Mouse (Mus musculus): Measurements from ENCODE around the gene Cilp2. TPM values are rescaled to one million over a fixed set of nuclear protein-coding genes. Genes with fewer than 3 reads are reported as not detected.

The Cilp2 gene
- polyA plus RNA-seq, 1 experiment from 2014 or later = 0.57 TPM

DNA sequence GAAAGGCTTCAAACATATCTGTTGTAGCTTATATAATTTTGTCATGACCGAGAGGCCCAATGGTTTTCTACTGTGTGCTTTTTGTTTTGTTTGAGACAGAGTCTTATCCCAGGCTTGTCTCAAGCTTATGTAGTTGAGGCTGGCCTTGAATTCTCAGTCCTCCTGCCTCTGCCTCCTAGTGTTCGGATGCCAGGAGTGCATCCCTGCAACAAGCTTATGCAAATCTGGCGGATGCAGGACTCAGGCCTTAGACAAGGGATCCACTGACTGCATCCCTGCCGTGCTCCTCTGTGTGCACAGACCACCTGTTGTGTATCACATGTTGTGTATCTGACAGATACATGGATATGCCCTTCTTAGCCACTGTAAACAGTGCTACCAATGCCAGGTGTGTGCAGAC lies 26.7 kb downstream of the Cilp2 start:
- Histone ChIP-seq H3K4me3 (ENCODE audit: low read depth, low read length) (no peak overlapping the region), H3K4me2 (ENCODE audit: low read length) (no peak overlapping the region), H3K4me1 (replicated peaks; ENCODE audit: control insufficient read depth, insufficient read depth, low read length) (no peaks in the 10 kb centered on the region), H3K27ac (ENCODE audit: low read depth) (no peak overlapping the region), H3K36me3 (ENCODE audit: control insufficient read depth, insufficient read depth, low read length) (no peaks in the 10 kb centered on the region), H3K9ac (ENCODE audit: low read length) (no peak overlapping the region), H3K27me3 (replicated peaks; ENCODE audit: control insufficient read depth, insufficient read depth, low read length) (no peaks in the 10 kb centered on the region), H3K9me3 (ENCODE audit: control insufficient read depth, low read length) (no peaks in the 10 kb centered on the region)
- DNase-seq (ENCODE audit: low spot score) = no peak
- WGBS = 58% methylated on average over 4 of the region's 4 CpGs
- ATAC-seq (replicated peaks; ENCODE audit: low FRiP score, low TSS enrichment, low read depth) = no peak

- 91% methylated on average over 10 of the region's 10 CpGs for WGBS
- H3K4me2 ChIP-seq (ENCODE audit: low read length) = no peak overlapping the region
- ATAC-seq (replicated peaks; ENCODE audit: low FRiP score, low TSS enrichment, low read depth) (no peak), DNase-seq (ENCODE audit: low spot score) (no peak)
- H3K36me3 ChIP-seq (ENCODE audit: control insufficient read depth, insufficient read depth, low read length) = no peaks in the 10 kb centered on the region
- H3K27me3 ChIP-seq (replicated peaks; ENCODE audit: control insufficient read depth, insufficient read depth, low read length) = no peaks in the 10 kb centered on the region
- no peak overlapping the region for H3K9ac ChIP-seq (ENCODE audit: low read length)
- no peak overlapping the region for H3K27ac ChIP-seq (ENCODE audit: low read depth)
- H3K4me1 ChIP-seq (replicated peaks; ENCODE audit: control insufficient read depth, insufficient read depth, low read length) = no peaks in the 10 kb centered on the region
- no peak overlapping the region for H3K4me3 ChIP-seq (ENCODE audit: low read depth, low read length)
- H3K9me3 ChIP-seq (ENCODE audit: control insufficient read depth, low read length) = no peaks in the 10 kb centered on the region
Measured at GRCm38 (mm10) chr8:69853869-69854268, 33.6 kb downstream of the Cilp2 start.

GRCm38 (mm10) chr8:69850926-69851506 lies 36.5 kb downstream of the Cilp2 start:
- H3K9me3 ChIP-seq (ENCODE audit: control insufficient read depth, low read length) = no peaks in the 10 kb centered on the region
- no peaks in the 10 kb centered on the region for H3K36me3 ChIP-seq (ENCODE audit: control insufficient read depth, insufficient read depth, low read length)
- no peak overlapping the region for H3K27ac ChIP-seq (ENCODE audit: low read depth)
- DNase-seq (ENCODE audit: low spot score) (no peak), ATAC-seq (replicated peaks; ENCODE audit: low FRiP score, low TSS enrichment, low read depth) (no peak)
- 75% methylated on average over 7 of the region's 7 CpGs for WGBS
- H3K4me3 ChIP-seq (ENCODE audit: low read depth, low read length) = no peak overlapping the region
- no peak overlapping the region for H3K9ac ChIP-seq (ENCODE audit: low read length)
- H3K4me2 ChIP-seq (ENCODE audit: low read length) = no peak overlapping the region
- no peaks in the 10 kb centered on the region for H3K27me3 ChIP-seq (replicated peaks; ENCODE audit: control insufficient read depth, insufficient read depth, low read length)
- 0 out of 2 replicates have a peak, but pooled peaks cover 3% of the 10 kb centered on the region for H3K4me1 ChIP-seq (replicated peaks; ENCODE audit: control insufficient read depth, insufficient read depth, low read length)

GRCm38 (mm10) chr8:69849899-69850298 lies 37.6 kb downstream of the Cilp2 start:
- Histone ChIP-seq H3K9ac (ENCODE audit: low read length) (no peak overlapping the region), H3K27ac (ENCODE audit: low read depth) (no peak overlapping the region), H3K36me3 (ENCODE audit: control insufficient read depth, insufficient read depth, low read length) (no peaks in the 10 kb centered on the region), H3K4me2 (ENCODE audit: low read length) (no peak overlapping the region), H3K9me3 (ENCODE audit: control insufficient read depth, low read length) (no peaks in the 10 kb centered on the region), H3K27me3 (replicated peaks; ENCODE audit: control insufficient read depth, insufficient read depth, low read length) (no peaks in the 10 kb centered on the region), H3K4me1 (replicated peaks; ENCODE audit: control insufficient read depth, insufficient read depth, low read length) (0 out of 2 replicates have a peak, but pooled peaks cover 3% of the 10 kb centered on the region), H3K4me3 (ENCODE audit: low read depth, low read length) (no peak overlapping the region)
- ATAC-seq (replicated peaks; ENCODE audit: low FRiP score, low TSS enrichment, low read depth) = no peak
- 59% methylated on average over 3 of the region's 3 CpGs for WGBS
- DNase-seq (ENCODE audit: low spot score) = no peak

DNA sequence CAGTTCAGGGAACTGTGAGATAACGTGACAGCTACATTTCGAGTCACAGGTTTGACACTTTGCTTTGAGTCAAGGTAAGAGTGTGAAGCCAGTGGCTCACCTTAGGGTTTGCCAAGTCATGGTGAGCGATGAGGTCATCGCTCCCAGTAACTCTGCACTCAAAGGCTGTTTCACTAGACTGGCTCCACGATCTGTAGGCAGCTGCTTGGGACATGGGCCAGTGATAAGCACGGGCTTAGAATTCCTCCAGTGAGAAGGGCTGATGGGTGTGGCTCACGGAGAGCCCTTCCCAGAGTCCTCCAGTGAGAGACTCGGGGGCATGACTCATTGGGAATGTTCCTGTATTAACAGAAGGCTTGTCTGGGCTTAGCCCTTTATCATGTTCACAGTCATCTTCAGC lies 38.5 kb downstream of the Cilp2 start:
- Histone ChIP-seq H3K9me3 (ENCODE audit: control insufficient read depth, low read length) (no peaks in the 10 kb centered on the region), H3K4me2 (ENCODE audit: low read length) (no peak overlapping the region), H3K27ac (ENCODE audit: low read depth) (no peak overlapping the region), H3K4me1 (replicated peaks; ENCODE audit: control insufficient read depth, insufficient read depth, low read length) (0 out of 2 replicates have a peak, but pooled peaks cover 3% of the 10 kb centered on the region), H3K27me3 (replicated peaks; ENCODE audit: control insufficient read depth, insufficient read depth, low read length) (no peaks in the 10 kb centered on the region), H3K36me3 (ENCODE audit: control insufficient read depth, insufficient read depth, low read length) (no peaks in the 10 kb centered on the region), H3K4me3 (ENCODE audit: low read depth, low read length) (no peak overlapping the region), H3K9ac (ENCODE audit: low read length) (no peak overlapping the region)
- no peak for DNase-seq (ENCODE audit: low spot score)
- WGBS = 78% methylated on average over 8 of the region's 8 CpGs
- ATAC-seq (replicated peaks; ENCODE audit: low FRiP score, low TSS enrichment, low read depth) = peak; percentile 77

- Histone ChIP-seq H3K4me3 (ENCODE audit: low read depth, low read length) (no peak overlapping the region), H3K27ac (ENCODE audit: low read depth) (no peak overlapping the region), H3K36me3 (ENCODE audit: control insufficient read depth, insufficient read depth, low read length) (no peaks in the 10 kb centered on the region), H3K4me1 (replicated peaks; ENCODE audit: control insufficient read depth, insufficient read depth, low read length) (0 out of 2 replicates have a peak, but pooled peaks cover 3% of the 10 kb centered on the region), H3K9me3 (ENCODE audit: control insufficient read depth, low read length) (no peaks in the 10 kb centered on the region), H3K27me3 (replicated peaks; ENCODE audit: control insufficient read depth, insufficient read depth, low read length) (no peaks in the 10 kb centered on the region), H3K9ac (ENCODE audit: low read length) (no peak overlapping the region), H3K4me2 (ENCODE audit: low read length) (no peak overlapping the region)
- DNase-seq (ENCODE audit: low spot score) = no peak
- 67% methylated on average over 3 of the region's 3 CpGs for WGBS
- ATAC-seq (replicated peaks; ENCODE audit: low FRiP score, low TSS enrichment, low read depth) = no peak
Measured at GRCm38 (mm10) chr8:69847167-69848065, 40.1 kb downstream of the Cilp2 start.

DNA sequence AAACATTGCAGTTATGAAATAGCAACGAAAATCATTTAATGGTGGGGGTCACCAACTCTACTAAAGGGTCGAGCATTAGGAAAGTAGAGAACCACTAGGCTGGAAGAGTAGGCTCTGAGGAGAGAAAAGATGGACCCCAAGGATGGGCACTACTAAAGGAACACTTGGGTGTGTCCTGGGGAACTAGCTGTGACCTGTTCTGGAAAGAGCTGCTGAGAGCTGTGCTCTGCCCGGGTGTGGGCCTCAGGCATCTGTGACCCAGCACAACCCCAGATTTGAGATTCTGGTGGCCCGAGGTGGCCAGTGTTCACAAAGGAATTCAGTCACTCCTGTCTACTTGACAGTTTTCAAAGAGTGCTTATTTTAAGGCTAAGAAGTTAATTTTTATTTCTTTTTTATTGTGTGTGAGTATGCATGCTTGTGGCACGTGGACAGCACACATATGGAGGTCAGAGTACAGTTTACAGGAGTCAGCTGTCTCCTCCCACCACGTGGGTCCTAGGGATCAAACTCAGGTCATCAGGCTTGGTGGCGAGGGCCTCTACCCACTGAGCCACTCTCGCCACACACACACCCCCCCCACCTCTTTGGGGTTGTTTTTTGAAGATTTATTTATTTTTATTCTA lies 50.3 kb downstream of the Cilp2 start:
- no peak overlapping the region for H3K9ac ChIP-seq (ENCODE audit: low read length)
- H3K4me2 ChIP-seq (ENCODE audit: low read length) = no peak overlapping the region
- H3K27ac ChIP-seq (ENCODE audit: low read depth) = no peak overlapping the region
- DNase-seq (ENCODE audit: low spot score) (no peak), ATAC-seq (replicated peaks; ENCODE audit: low FRiP score, low TSS enrichment, low read depth) (no peak)
- H3K4me1 ChIP-seq (replicated peaks; ENCODE audit: control insufficient read depth, insufficient read depth, low read length) = peaks cover 4% of the 10 kb centered on the region; the same call in 1 of the 2 replicates
- H3K27me3 ChIP-seq (replicated peaks; ENCODE audit: control insufficient read depth, insufficient read depth, low read length) = no peaks in the 10 kb centered on the region
- 66% methylated on average over 8 of the region's 8 CpGs for WGBS
- no peak overlapping the region for H3K4me3 ChIP-seq (ENCODE audit: low read depth, low read length)
- no peaks in the 10 kb centered on the region for H3K36me3 ChIP-seq (ENCODE audit: control insufficient read depth, insufficient read depth, low read length)
- H3K9me3 ChIP-seq (ENCODE audit: control insufficient read depth, low read length) = no peaks in the 10 kb centered on the region

DNA sequence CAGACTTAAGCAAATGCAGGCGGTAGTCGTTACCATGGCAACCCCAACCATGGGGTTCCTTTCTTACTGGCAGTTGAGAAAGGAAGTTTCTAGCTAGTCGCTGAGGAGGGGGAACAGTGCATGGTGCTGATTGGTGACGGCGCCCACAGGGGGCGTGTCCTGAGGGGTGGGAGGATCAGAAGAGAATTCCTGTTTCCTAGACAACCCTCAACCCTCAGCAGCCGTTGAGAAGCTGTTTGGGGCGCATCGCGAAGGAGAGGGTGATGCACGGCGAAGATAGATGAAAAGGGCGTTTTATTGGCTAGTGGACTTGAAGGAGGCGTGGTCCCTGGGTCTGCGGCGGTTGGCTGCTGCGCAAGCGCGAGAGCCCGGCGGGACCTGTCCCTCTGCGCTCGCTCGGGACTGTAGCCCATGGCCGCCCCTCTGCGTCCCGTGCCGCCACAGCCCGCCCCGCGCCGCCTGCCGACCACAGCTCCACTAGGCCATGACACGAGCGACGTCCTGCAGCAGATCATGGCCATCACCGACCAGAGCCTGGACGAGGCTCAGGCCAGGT lies 55.1 kb downstream of the Cilp2 start, which contains the start of gene Pbx4:
TSS of gene Pbx4 (plus strand) at position 194 of the 556 bp plus-strand sequence.
- Histone ChIP-seq H3K4me2 (ENCODE audit: low read length) (peak within 1 kb of the TSS; percentile 73), H3K9me3 (ENCODE audit: control insufficient read depth, low read length) (no peaks in the 10 kb centered on the region), H3K4me1 (replicated peaks; ENCODE audit: control insufficient read depth, insufficient read depth, low read length) (peaks cover 7% of the 10 kb centered on the region; the same call in 1 of the 2 replicates), H3K4me3 (ENCODE audit: low read depth, low read length) (peak within 1 kb of the TSS; percentile 50), H3K36me3 (ENCODE audit: control insufficient read depth, insufficient read depth, low read length) (peaks cover 7% of the 10 kb centered on the region), H3K27ac (ENCODE audit: low read depth) (peak within 1 kb of the TSS; percentile 34; the same call in 1 of the 2 replicates), H3K9ac (ENCODE audit: low read length) (peak within 1 kb of the TSS; percentile 41), H3K27me3 (replicated peaks; ENCODE audit: control insufficient read depth, insufficient read depth, low read length) (no peaks in the 10 kb centered on the region)
- WGBS = under 1% methylated on average over 34 of the region's 38 CpGs
- ATAC-seq (replicated peaks; ENCODE audit: low FRiP score, low TSS enrichment, low read depth) = peak; percentile 96
- DNase-seq (ENCODE audit: low spot score) = peak; percentile 90
